Mouse (Mus musculus) ES-Bruce4 (cell line): ENCODE results near the gene E330034G19Rik.

ENCODE experiments used
- CTCF ChIP-seq: IDR thresholded peaks from one replicate; pipeline ENCODE4 v1.8.1; 2011; ENCODE audit warnings: low read depth, low read length
- EP300 ChIP-seq: IDR thresholded peaks from 2 replicates; pipeline ENCODE4 v1.6.1; 2011; ENCODE audit warnings: low read depth, low read length; ENCODE audit not compliant: insufficient read depth
- POLR2A ChIP-seq: IDR thresholded peaks from one replicate; pipeline ENCODE4 v1.8.1; 2011; ENCODE audit warnings: low read length; ENCODE audit not compliant: insufficient read depth

DNA sequence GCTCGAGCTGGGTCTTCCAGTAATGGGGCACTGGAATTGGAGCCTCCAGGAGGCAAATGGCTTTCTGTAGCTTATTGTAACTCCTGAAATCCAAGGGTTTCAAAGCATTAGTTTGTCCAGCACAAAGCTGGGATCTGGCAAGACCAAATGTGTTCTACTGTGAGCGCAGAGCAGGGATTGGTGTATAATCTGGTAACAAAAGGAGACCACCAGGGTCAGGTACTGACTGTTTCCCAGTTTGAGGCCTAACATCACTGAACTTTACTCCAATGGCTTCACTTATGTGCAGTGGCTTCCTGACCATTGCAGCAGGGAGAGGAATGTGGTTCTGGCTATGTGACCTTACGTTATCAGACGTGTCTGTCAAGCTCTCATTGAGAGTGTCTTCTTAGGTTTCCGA is 617 bp downstream of the E330034G19Rik start:
- no peak for TF ChIP-seq POLR2A
- TF ChIP-seq CTCF, result no peak
- TF ChIP-seq EP300, result no peak
